Mouse (Mus musculus): ENCODE measurements around the gene Cd1d1.
"Not testable (repeated sequence)": the region's sequence is repeated elsewhere in the genome, so short reads cannot be mapped to it uniquely, and the experiment has no call there.

Cd1d1 gene

DNA sequence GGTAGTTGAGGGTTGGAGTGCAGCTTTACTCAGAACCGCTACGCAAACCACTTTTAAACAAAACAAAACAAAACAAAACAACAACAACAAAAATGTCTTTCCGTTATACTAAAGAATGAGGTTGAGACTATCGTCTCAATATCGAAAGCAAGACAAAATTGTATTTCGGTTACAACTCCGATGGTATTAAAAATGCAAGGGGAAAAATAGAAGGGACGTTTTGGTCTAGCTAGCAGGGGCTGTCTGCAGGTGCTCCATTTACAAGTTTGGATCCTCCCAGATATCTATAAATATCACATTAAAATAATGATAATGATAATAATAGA lies at the start of gene Cd1d1:
Gene Cd1d1 (minus strand): TSS at position 27 of the 326 bp plus-strand sequence.
- DNase-seq (ENCODE audit: low read depth, low spot score) = no peak

DNA sequence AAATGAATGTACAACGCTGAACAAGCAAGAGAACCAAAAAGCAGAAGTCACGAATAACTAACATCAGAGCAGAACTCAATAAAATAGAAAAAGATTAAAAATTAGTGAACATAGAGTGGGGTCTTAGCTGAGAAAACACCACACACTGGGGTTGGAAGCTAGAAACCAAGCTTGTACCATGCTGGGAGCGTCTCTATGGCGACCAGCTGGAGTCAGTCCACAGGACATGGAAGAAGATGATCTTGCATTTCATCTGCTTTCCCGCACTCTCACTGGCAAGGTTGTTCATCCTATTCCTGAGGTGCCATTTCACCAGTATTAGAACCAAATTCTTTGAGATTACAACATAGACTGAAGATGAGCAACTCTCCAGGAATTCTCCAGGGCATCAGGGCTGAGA lies 48.6 kb upstream of the Cd1d1 start:
- no peak for DNase-seq (ENCODE audit: low read depth, low spot score)

DNA sequence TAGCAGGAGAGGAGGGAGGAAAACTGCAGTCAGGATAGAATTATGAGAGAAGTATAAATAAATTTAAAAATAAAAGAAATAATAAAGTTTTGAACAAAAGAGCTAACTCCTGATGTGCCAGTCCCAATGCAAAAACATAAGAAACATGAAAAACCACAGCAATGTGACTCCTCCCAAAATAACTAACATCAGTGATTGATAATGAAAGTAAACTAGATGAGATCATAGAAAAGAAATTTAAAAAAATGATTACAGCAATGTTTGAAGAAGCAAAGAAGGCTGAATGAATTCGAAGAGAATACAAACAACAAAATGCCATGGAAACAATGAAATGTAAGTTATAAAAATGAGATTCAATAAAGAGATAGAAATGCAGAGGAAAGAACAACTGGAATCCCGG lies 42.5 kb upstream of the Cd1d1 start:
- no peak for DNase-seq (ENCODE audit: low read depth, low spot score)

DNA sequence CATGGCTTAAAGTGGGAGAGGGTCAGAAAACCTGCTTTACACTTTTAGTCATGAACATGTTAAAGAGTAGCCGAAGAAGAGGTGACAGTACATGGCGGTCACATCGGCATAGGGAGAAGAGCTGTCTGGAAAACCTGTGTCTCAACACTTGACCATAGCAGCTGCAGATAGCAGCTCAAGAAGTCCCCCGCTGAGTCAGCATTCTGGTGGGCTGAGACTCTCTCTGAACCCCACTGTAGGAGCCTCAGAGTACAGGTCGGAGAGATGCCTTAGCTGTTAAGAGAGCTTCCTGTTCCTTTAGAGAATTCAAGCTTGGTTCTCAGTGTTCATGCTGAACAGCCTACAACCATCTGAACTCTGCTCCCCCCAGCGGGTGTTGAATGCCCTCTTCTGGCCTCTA lies 39.3 kb upstream of the Cd1d1 start:
- DNase-seq (ENCODE audit: low read depth, low spot score) = no peak

DNA sequence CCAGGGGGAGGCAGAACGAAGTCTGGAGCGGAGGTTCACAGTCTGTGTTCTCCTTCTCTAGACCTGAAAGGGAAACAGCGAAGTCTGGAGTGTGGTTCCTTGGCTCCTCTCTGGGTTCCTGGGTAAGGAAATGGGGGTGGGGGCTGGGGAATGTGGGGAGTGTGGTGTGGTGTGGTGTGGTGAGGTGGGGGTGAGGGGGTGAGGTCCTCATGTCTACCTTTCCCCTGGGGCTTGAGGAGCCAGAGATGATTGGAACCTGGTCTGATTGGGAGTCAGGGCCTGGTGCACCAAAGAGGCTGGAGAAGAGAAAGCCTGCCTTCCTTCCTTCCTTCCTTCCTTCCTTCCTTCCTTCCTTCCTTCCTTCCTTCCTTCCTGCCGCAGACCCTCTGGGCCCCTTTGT lies 34.8 kb upstream of the Cd1d1 start:
- DNase-seq (ENCODE audit: low read depth, low spot score) = no peak

DNA sequence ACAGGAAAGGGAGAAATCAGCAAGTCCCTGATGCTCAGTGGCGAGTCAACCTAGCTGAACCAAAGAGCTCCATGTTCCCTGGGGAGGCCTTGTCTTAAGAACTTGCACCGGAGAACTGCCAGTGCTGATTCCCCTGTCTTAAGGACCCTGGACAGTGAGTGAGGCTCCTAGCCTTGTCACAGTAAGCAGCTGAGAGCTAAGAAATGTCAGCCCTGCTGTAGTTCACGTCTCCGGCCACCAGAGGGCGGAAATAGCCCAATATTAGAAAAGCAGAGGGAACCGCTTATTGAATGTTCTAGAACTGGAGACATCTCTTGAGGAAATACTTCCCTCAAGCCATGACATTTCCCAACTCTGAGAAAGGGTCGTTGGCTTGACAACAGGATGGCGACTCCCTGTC lies 34.1 kb upstream of the Cd1d1 start:
- DNase-seq (ENCODE audit: low read depth, low spot score) = peak; percentile 27

DNA sequence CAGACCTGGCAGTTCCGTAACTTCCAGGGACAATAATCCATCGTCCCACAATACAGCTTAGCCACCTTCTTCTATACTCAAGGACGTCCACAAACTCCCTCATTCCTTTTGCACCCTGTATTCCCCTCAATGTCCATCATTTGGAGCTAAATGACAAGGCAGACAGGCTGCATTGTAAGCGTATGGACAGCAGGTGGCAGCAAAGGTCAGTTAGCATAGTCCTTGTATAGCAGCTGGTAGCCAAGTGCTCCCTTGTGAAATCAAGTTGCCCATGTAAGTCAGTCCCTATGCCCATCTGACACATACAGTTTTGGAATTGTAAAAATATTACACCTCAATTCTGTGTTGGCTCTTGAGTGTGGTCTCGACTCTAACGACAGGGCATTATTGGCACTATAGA lies 31.6 kb upstream of the Cd1d1 start:
- peak; percentile 27 for DNase-seq (ENCODE audit: low read depth, low spot score)

DNA sequence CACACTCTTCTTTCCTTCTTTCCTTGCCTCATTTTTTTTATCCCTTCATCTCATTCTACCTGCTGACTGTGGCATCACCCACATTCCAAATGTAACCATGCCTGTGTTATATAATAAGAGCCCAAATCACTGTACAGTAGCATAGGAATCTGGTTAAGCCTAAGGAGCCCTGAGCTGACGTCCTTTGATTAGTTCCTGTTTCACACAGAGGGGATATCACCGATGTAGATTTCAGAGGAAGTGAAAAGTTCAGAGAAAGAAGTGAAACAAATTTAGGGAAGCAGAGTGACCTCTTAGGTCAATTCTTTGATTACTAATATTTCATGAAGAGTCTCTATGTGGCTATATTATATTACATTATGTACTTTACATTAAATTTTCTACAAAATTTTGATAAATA lies 18.5 kb upstream of the Cd1d1 start:
- no peak for DNase-seq (ENCODE audit: low read depth, low spot score)

DNA sequence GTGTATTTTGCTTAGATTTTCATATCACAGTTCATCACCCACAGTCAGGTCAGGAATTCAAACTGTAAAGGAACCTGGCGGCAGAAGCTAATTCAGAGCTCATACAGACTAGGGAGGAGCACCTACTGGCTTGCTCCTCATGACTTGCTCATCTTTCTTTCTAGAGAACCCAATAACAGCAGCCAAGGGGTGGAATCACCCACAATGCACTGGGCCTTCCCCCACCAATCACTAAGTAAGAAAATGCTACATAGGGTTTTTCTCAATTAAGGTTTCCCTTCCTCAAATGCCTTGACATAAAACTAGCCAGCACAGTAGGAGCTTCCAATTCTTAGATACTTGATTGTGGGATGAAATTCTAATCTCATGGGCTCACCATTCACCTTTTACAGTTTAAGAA lies 17.8 kb upstream of the Cd1d1 start:
- no peak for DNase-seq (ENCODE audit: low read depth, low spot score)

DNA sequence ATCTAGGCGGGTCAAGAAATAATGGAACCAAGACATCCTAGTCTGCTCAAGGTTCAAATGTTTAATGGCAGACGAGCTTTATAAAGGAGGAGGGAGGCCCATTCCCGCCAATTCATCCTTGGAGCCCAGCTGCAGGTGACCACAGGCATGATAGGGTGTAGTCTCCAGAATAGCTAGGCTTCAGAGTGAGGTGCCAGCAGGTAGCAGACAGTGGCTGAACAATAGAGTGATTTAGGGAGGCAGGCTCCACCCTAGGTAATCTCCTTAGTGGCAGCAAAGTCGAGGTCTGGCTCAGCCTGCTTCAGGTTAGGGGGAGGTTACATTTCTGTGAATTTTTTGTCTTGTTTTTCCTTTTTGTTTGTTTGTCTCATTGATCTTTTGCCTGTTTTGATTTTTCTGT lies 16.7 kb upstream of the Cd1d1 start:
- no peak for DNase-seq (ENCODE audit: low read depth, low spot score)

DNA sequence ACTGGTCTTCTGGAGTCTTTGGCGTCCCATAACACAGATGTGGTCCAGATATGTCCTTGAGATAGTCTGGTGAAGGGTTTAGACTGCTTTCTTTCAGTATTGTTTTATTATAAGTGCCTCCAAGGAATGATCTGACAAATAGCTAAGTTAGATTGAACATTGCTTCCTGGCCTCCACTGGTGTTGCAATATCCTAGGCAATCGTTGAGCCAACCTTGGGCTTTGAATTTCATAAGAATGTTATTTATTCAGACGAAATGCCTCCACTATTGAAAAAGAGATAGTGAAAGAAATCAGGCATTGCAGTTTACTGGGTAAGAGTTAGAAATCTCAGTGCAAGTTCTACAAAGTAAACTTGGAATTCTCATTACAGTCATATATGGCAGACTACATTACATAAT lies 13.2 kb upstream of the Cd1d1 start:
- not testable (repeated sequence) for DNase-seq (ENCODE audit: low read depth, low spot score)

DNA sequence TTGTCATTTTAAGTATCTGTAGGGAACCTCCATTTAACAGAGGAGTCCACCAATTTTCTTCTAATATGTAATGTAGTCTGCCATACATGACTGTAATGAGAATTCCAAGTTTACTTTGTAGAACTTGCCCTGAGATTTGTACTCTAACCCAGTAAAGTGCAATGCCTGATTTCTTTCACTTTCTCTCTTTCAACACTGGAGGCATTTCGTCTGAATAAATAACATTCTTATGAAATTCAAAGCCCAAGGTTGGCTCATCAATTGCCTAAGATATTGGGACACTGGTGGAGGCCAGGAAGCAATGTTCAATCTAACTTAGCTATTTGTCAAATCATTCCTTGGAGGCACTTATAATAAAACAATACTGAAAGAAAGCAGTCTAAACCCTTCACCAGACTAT lies 9.0 kb upstream of the Cd1d1 start:
- DNase-seq (ENCODE audit: low read depth, low spot score) = not testable (repeated sequence)

DNA sequence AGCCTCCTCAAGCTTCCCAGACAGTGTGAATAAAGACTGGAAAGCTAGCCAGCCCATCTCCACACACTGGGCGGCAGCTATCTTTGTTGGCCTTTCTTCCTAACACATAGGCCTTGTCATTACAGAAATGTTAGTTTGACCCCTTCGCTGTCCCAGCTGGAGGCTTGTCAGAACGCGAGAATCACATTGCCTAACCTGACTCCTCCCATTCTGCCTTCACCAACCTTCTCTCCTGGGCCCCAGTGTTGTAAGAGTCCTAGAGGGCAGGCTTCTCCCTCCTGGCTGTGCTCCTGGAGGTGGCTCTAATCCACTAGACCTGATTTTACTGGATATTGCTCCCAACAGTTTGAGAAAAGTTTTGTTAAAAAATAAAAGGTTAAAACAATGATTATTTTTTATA lies 1.4 kb upstream of the Cd1d1 start:
- DNase-seq (ENCODE audit: low read depth, low spot score) = no peak

DNA sequence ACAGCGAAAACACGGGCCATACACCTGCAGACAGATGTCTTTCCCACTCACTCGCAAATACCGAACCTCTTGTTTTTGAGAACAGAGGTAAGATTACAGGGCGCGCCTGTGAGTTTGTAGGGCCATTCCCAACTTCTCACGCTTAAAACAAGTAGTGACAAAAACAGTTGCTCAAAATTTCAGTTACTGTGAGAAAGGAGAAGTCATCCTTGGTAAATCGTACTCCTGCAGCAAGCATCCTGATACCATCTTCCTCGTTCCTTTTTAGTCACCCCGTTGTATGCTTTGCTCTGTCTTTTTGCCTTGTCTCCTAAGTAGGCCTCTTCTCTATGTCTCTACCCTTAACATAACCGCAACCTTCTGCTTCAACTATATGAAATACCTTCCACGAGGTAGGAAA lies 810 bp upstream of the Cd1d1 start:
- no peak for DNase-seq (ENCODE audit: low read depth, low spot score)

DNA sequence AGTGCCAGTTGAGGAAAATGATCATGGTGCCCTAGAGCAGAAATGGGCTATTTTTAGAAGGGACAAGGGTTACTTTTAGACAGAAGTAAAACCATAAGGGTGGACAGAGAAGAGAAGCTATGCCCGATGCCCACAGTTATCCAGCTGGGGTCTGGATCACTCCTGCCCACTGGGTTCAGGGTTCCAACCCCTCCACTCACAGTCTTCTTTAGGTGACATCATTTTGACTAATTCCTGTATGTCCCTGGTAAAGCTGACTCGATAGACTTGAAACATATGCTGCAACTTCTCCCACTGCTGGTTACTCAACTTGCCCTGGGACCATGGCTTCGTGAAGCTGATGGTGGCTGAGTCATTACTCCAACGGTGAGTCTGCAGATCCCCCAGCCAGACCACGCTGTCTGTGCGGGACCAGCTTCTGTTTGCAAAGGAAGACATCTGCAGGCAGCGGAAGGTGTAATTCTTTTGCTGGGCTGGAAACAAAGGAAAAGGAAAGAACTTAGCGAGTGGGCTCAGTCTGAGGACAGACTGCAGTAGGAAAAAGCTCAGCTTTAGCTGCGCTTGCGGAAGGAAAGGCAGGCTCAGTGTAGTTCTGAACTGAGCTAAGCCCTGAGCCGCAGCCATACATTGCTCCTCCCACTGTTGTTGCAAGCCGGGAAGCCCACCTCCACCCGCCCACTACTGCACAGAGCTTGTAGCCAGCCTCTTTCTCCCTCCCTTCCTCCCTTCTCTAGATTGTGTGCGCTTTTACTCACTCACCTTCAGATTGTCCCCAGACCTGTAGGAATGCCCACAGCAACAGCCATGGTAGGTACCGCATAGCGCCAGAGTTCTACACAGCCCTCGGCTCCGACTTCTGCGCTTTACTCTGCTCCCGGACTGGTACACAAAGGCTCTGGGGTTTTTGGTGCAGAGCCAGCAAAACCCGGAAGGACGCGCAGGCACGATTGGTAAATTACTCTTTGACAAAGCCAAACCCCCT lies 517 bp downstream of the Cd1d1 start:
- DNase-seq (ENCODE audit: low read depth, low spot score) = peak; percentile 45

DNA sequence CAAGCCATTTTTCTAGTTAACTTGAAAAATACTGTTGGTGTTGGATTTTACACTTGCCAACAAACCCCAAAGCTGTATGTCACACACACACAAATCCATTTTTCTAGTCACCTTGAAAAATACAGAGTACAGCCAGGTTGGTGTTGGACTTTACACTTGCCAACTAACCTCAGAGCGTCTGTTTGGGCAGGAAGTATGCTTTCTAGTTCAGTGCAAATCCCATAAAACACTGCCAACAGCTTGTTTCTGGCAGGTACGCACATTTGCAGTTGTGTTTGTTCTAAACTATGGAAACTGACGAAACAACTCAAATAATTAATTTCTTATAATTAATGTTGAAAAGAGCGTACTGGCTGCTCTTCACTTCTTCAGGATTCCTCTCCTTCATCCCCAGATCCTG lies 3.1 kb downstream of the Cd1d1 start:
- no peak for DNase-seq (ENCODE audit: low read depth, low spot score)

DNA sequence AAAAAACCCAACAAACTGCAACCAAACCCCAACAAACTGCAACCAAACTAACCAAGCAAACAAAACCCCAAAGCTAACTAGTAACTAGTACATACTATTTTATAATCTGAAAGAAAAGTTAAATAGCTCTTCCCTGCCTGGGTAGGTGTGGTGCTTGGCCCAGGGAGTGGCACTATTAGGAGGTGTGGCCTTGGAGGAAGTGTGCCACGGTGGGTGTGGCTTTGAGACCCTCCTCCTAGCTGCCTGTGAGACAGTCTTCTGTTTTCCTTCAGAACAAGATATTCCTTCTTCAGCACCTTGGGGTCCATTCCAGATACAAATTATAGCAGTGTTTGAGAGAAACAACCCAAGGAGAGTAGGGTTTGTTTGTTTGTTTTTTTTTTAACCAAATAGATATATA lies 3.9 kb downstream of the Cd1d1 start:
- no peak for DNase-seq (ENCODE audit: low read depth, low spot score)

DNA sequence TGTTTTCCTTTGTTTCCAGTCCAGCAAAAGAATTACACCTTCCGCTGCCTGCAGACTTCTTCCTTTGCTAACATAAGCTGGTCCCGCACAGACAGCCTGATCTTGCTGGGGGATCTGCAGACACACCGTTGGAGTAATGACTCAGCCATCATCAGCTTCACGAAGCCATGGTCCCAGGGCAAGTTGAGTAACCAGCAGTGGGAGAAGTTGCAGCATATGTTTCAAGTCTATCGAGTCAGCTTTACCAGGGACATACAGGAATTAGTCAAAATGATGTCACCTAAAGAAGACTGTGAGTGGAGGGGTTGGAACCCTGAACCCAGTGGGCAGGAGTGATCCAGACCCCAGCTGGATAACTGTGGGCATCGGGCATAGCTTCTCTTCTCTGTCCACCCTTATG lies 12.3 kb downstream of the Cd1d1 start:
- not testable (repeated sequence) for DNase-seq (ENCODE audit: low read depth, low spot score)

DNA sequence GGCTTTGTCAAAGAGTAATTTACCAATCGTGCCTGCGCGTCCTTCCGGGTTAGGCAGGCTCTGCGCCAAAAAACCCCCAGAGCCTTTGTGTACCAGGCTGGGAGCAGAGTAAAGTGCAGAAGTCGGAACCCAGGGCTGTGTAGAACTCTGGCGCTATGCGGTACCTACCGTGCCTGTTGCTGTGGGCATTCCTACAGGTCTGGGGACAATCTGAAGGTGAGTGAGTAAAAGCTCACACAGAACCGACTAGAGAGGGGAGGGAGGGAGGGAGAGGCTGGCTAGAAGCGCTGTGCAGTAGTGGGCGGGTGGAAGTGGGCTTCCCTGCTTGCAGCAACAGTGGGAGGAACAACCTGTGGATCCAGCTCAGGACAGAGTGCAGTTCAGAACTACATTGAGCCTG lies 12.8 kb downstream of the Cd1d1 start:
- DNase-seq (ENCODE audit: low read depth, low spot score) = no peak

DNA sequence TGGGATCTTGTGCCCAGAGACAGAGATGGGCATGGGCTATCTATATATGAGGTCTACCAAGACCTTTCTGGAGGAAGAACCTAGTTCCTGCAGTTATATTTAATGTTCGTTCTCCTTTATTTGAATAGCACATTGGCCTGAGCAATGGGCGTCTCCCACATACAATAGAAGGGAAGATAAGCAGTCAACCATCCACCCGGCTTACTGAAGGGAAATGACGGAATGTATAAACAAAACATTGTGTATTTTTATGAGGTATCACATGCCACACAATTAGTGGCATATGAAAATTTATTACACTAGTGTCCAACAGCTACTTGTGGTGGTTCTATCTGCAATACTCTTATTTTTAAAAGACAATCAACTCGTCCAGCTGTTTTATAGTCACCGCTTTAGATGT lies 15.9 kb downstream of the Cd1d1 start:
- no peak for DNase-seq (ENCODE audit: low read depth, low spot score)

DNA sequence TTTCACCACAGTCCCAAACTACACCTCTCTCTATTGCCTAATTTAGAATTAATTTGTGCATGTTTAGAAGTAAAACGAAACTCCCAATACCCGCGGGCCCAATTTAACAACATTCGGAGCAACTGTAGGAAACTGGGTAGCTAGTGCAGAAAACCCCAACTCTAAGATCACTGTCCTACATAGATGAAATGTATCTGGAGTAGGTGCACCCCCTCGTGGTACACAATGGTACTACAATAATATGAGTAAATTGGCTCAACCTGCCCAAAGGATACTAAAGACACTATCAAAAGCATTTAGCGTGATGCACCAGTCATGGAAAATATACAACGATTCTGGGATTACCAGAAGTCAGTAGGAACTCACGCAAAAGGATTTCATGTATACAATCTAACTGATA lies 22.7 kb downstream of the Cd1d1 start:
- DNase-seq (ENCODE audit: low read depth, low spot score) = peak; percentile 48

DNA sequence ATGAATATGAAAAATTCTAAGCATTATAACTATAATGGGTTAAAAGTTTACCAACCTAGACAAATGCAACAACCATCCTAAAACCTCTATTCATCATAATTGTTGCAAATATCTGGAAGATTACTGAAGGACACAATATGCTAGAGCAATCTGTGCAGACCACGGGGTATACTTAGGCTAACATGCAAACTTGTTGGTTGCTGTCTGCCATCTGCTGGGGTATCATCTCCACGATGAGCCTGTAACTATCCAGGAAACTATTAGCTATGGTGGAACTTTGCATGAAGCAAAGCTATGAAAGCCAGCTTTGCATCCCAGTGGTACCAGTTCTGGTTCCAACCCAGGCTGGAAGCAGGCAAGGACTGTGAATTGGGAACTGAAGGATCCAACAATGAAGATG lies 24.1 kb downstream of the Cd1d1 start:
- DNase-seq (ENCODE audit: low read depth, low spot score) = no peak

DNA sequence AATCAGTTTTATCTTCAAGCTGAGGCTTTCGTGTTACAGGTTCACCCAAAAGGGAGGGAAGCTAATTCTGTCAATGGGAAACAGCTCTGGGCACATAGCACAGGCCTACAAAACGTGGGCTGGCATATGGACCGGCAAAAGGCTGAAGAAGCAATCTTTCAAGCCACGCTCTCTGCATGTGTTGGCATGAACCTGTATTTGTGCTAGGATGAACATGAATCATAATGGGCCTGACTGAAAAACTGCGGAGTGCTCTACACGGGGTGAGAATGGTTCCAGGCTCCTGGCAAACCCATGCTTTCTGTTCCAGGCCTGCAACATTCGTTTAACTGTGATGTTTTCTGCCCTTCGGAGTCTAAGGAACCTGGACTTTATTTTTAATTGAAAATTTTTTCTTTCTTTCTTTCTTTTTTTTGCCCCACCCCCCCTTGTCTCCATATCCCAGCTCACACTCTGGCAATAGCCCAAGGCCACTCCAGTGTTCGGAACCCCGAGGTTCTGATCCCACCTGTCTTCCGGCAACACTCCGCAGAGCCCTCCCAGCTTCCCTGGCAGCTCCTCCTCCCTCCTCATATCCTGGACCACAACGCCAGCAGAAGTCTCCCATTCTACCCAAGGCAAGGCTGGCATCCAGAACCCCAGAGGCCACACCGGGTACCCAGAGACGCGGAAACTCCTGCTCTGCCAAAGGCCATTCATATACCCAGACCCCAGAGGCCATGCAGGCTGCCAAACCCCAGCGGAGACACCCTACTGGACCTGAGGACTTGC lies 36.4 kb downstream of the Cd1d1 start:
- no peak for DNase-seq (ENCODE audit: low read depth, low spot score)
